Mouse (Mus musculus) bone marrow macrophage, adult 2 months (primary cell): ENCODE measurements around the gene Gps1. TPM values are rescaled to one million over a fixed set of nuclear protein-coding genes. Genes with fewer than 3 reads are reported as not detected.
"Not testable (repeated sequence)": the region's sequence is repeated elsewhere in the genome, so short reads cannot be mapped to it uniquely, and the experiment has no call there.

Experiments
- H3K27ac ChIP-seq: 2 replicates; pipeline ENCODE4 v1.5.1; 2012; ENCODE audit warnings: low read depth, low read length; ENCODE audit not compliant: insufficient read depth
- H3K4me1 ChIP-seq: 2 replicates; pipeline ENCODE4 v1.6.1; 2012; ENCODE audit warnings: low read length; ENCODE audit not compliant: control insufficient read depth, insufficient read depth
- H3K4me3 ChIP-seq: 2 replicates; pipeline ENCODE4 v1.5.1; 2012; ENCODE audit warnings: mild to moderate bottlenecking, low read length, moderate library complexity; ENCODE audit not compliant: insufficient read depth
- CTCF ChIP-seq: IDR thresholded peaks from 2 replicates; pipeline ENCODE4 v1.5.1; 2012; ENCODE audit warnings: low read depth, mild to moderate bottlenecking, low read length, moderate library complexity
- POLR2A ChIP-seq: IDR thresholded peaks from 2 replicates; pipeline ENCODE4 v1.6.1; 2012; ENCODE audit warnings: mild to moderate bottlenecking, low read depth, low read length, borderline replicate concordance
- polyA plus RNA-seq: library from polyadenylated mRNA; stranded (reverse); fragments of >200 nt; gene quantifications from 2 replicates; pipeline ENCODE4 v1.2.4, GENCODE M21; 2012; ENCODE audit not compliant: missing spikeins, insufficient read depth, insufficient read length

Gps1 gene
- polyA plus RNA-seq, 1 experiment, result 41.1 TPM

- no peak overlapping the region for H3K4me3 ChIP-seq
- H3K4me1 ChIP-seq, result peaks cover 21% of the 10 kb centered on the region
- no peak for TF ChIP-seq POLR2A
- no peak for TF ChIP-seq CTCF
Observed at GRCm38 (mm10) chr11:120768206-120768605, 15.9 kb upstream of the Gps1 start.

GRCm38 (mm10) chr11:120772749-120773148, 11.3 kb upstream of the Gps1 start:
- TF ChIP-seq POLR2A, result no peak
- no peak for TF ChIP-seq CTCF
- Histone ChIP-seq H3K4me3 (no peak overlapping the region), H3K27ac (no peak overlapping the region), H3K4me1 (peaks cover 10% of the 10 kb centered on the region)

More at GRCm38 (mm10) chr11:120768206-120768605, 15.9 kb upstream of the Gps1 start:
- H3K27ac ChIP-seq, result peak overlapping the region; percentile 7; the same call in 1 of the 2 replicates

GRCm38 (mm10) chr11:120773463-120774190, 10.4 kb upstream of the Gps1 start:
- TF ChIP-seq POLR2A, result no peak
- Histone ChIP-seq H3K4me3 (no peak overlapping the region), H3K4me1 (peaks cover 1% of the 10 kb centered on the region)

GRCm38 (mm10) chr11:120775774-120776469, 8.2 kb upstream of the Gps1 start:
- H3K4me1 ChIP-seq, result no peaks in the 10 kb centered on the region; the same call in 1 of the 2 replicates
- TF ChIP-seq POLR2A (no peak), CTCF (peak; percentile 100)
- no peak overlapping the region for H3K27ac ChIP-seq
- no peak overlapping the region for H3K4me3 ChIP-seq

More at GRCm38 (mm10) chr11:120773463-120774190, 10.4 kb upstream of the Gps1 start:
- no peak overlapping the region for H3K27ac ChIP-seq

- no peak overlapping the region for H3K4me3 ChIP-seq
- no peak overlapping the region for H3K27ac ChIP-seq
- no peak for TF ChIP-seq POLR2A
- TF ChIP-seq CTCF, result no peak
- no peaks in the 10 kb centered on the region; the same call in 1 of the 2 replicates for H3K4me1 ChIP-seq
Observed at GRCm38 (mm10) chr11:120777123-120777522, 6.9 kb upstream of the Gps1 start.

GRCm38 (mm10) chr11:120779876-120780275, 4.2 kb upstream of the Gps1 start:
- Histone ChIP-seq H3K4me3 (no peak overlapping the region), H3K27ac (no peak overlapping the region), H3K4me1 (no peaks in the 10 kb centered on the region; the same call in 1 of the 2 replicates)
- no peak for TF ChIP-seq CTCF
- no peak for TF ChIP-seq POLR2A

- not testable (repeated sequence) for H3K4me1 ChIP-seq, H3K4me3 ChIP-seq, H3K27ac ChIP-seq
Observed at GRCm38 (mm10) chr11:120781361-120781760, 2.7 kb upstream of the Gps1 start.

GRCm38 (mm10) chr11:120783426-120784063, 527 bp upstream of the Gps1 start:
- peak overlapping the region; percentile 89 for H3K4me3 ChIP-seq
- TF ChIP-seq POLR2A (no peak), CTCF (no peak)
- H3K27ac ChIP-seq, result peak overlapping the region; percentile 20; the same call in 1 of the 2 replicates
- peaks cover 4% of the 10 kb centered on the region for H3K4me1 ChIP-seq

GRCm38 (mm10) chr11:120785145-120785544, 1.1 kb downstream of the Gps1 start:
- peak overlapping the region; percentile 98 for H3K4me3 ChIP-seq
- no peak overlapping the region for H3K27ac ChIP-seq

GRCm38 (mm10) chr11:120788460-120788859, 4.4 kb downstream of the Gps1 start:
- not testable (repeated sequence) for H3K27ac ChIP-seq, H3K4me3 ChIP-seq

More at GRCm38 (mm10) chr11:120785145-120785544, 1.1 kb downstream of the Gps1 start:
- TF ChIP-seq CTCF (no peak), POLR2A (no peak)
- H3K4me1 ChIP-seq, result peaks cover 4% of the 10 kb centered on the region

More at GRCm38 (mm10) chr11:120788460-120788859, 4.4 kb downstream of the Gps1 start:
- not testable (repeated sequence) for H3K4me1 ChIP-seq
